Mouse (Mus musculus): ENCODE measurements around the gene Gm28047. TPM values are rescaled to one million over a fixed set of nuclear protein-coding genes. Genes with fewer than 3 reads are reported as not detected.

Gm28047 gene
- total RNA-seq (2023): 1 to 10 TPM; 3.2 to 3.3 TPM

GRCm38 (mm10) chr15:102624970-102625686, at the start of gene Gm28047, which contains the start of gene Atf7:
TSS of gene Gm28047 (minus strand) at chr15:102625067.
TSS of gene Atf7 (minus strand) at chr15:102625464.

GRCm38 (mm10) chr15:102672215-102673071, 47.6 kb upstream of the Gm28047 start, which contains the start of gene Atp5g2:
TSS of gene Atp5g2 (minus strand) at chr15:102672352.

GRCm38 (mm10) chr15:102524892-102525485, 99.9 kb downstream of the Gm28047 start, which contains the start of gene Npff:
TSS of gene Npff (minus strand) at chr15:102524942.

GRCm38 (mm10) chr15:102517976-102518858, 106.7 kb downstream of the Gm28047 start, which contains the start of gene Tarbp2:
TSS of gene Tarbp2 (plus strand) at chr15:102518192.

GRCm38 (mm10) chr15:102516728-102517404, 108.0 kb downstream of the Gm28047 start, which contains the start of gene Map3k12:
TSS of gene Map3k12 (minus strand) at chr15:102517064.

GRCm38 (mm10) chr15:102503447-102503846, 121.4 kb downstream of the Gm28047 start, which contains the start of gene Gm10337:
TSS of gene Gm10337 (plus strand) at chr15:102503722.

Other genes starting within 250 kb of the Gm28047 start
- gene Sp1, start 218.9 kb downstream of the Gm28047 start, total RNA-seq (2023): 100 to 1,000 TPM; 127 to 150 TPM
- 1 to 10 TPM in 1 of 2 experiments, under 1 TPM in 1; 0.24 to 1.1 TPM for gene Amhr2, start 179.7 kb downstream of the Gm28047 start, total RNA-seq (2023)
- gene Prr13, start 166.0 kb downstream of the Gm28047 start, total RNA-seq (2023): 100 to 1,000 TPM; 364 to 378 TPM
- 100 to 1,000 TPM; 508 to 564 TPM for gene Pcbp2, start 154.5 kb downstream of the Gm28047 start, total RNA-seq (2023)
- gene Gm10337, start 121.3 kb downstream of the Gm28047 start, total RNA-seq (2023): 1 to 10 TPM; 5.0 to 5.4 TPM
- under 1 TPM; 0.24 to 0.57 TPM for gene Map3k12, start 108.0 kb downstream of the Gm28047 start, total RNA-seq (2023)
- gene Tarbp2, start 106.9 kb downstream of the Gm28047 start, total RNA-seq (2023): 10 to 100 TPM; 16.7 to 17.9 TPM
- 1 to 10 TPM; 3.2 to 5.0 TPM for gene Npff, start 100.1 kb downstream of the Gm28047 start, total RNA-seq (2023)
- 10 to 100 TPM; 68.0 to 77.2 TPM for gene Atf7, start 397 bp upstream of the Gm28047 start, total RNA-seq (2023)
- gene Atp5g2, start 47.3 kb upstream of the Gm28047 start, total RNA-seq (2023): 1 to 10 TPM; 1.3 to 1.9 TPM
- gene Calcoco1, start 97.1 kb upstream of the Gm28047 start, total RNA-seq (2023): 10 to 100 TPM; 18.9 to 19.4 TPM

Data from neutrophil, adult 59 days (primary cell).